Mouse (Mus musculus): ENCODE measurements at regions not wholly inside any gene's neighbourhood (a gene's known extent, or its start where the extent isn't known, plus 50 kb on each side); places are given as distances from the start of the nearest gene placed in this dataset.

DNA sequence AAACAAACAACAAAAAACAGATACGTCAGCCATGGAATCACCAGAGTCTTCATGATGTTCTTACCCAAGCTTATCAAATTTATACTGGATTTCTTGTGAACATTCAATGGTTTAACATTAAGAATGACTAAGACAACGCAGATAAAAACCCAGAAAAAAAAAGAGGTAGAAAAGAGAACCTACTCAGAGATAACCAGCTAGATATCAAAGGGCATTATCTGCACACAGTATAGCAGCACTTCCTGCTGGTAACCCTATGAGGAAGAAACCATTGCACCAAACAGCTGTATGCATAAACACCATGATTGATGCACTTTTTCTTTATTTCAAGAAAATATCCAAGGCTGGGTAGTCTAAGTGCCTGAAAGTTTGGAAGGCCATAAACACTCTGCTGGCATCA is 1114.7 kb downstream of the Defb40 start:
- H3K4me3 ChIP-seq (ENCODE audit: low read depth, low read length): no peak overlapping the region
- H3K27ac ChIP-seq (ENCODE audit: insufficient read depth, low read length): no peak overlapping the region
- no peaks in the 10 kb centered on the region for H3K36me3 ChIP-seq (ENCODE audit: control insufficient read depth, insufficient read depth, low read length, poor library complexity, severe bottlenecking)
- H3K9me3 ChIP-seq (replicated peaks; ENCODE audit: control insufficient read depth, insufficient read depth, low read length, poor library complexity, severe bottlenecking): no peaks in the 10 kb centered on the region
- H3K4me1 ChIP-seq (ENCODE audit: control insufficient read depth, insufficient read depth, low read length): no peaks in the 10 kb centered on the region
- TF ChIP-seq POLR2A (IDR thresholded peaks at IDR 0.05; ENCODE audit: insufficient read depth, low read length) (no peak), CTCF (IDR thresholded peaks at IDR 0.05; ENCODE audit: low read depth, low read length) (no peak), EP300 (IDR thresholded peaks at IDR 0.05; ENCODE audit: insufficient read depth, low read depth, low read length) (no peak)
- no peaks in the 10 kb centered on the region for H3K27me3 ChIP-seq (ENCODE audit: control insufficient read depth, insufficient read depth, low read length, poor library complexity, severe bottlenecking)
- H3K9ac ChIP-seq (ENCODE audit: low read depth, poor library complexity, severe bottlenecking): no peak overlapping the region
